Mouse (Mus musculus): ENCODE data around the gene 4930507D05Rik. TPM values are rescaled to one million over a fixed set of nuclear protein-coding genes. Genes with fewer than 3 reads are reported as not detected.

The 4930507D05Rik gene
- total and polyA plus RNA-seq, 2 experiments: 0.09 TPM; not detected in 1

- H3K27ac ChIP-seq (replicated peaks; ENCODE audit: insufficient read depth, low read depth, low read length): no peak overlapping the region
- 17% methylated on average over 8 of the region's 8 CpGs for WGBS
- DNase-seq (ENCODE audit: extremely low read depth, low read depth, low spot score): peak; percentile 13
- H3K4me1 ChIP-seq (ENCODE audit: control insufficient read depth, insufficient read depth, low read length): no peaks in the 10 kb centered on the region
- TF ChIP-seq POLR2A (IDR thresholded peaks at IDR 0.05; ENCODE audit: extremely low read depth, insufficient read depth, low read length): no peak
- no peak for TF ChIP-seq CTCF (IDR thresholded peaks at IDR 0.05; ENCODE audit: low read depth, low read length)
- no peaks in the 10 kb centered on the region for H3K36me3 ChIP-seq (ENCODE audit: control insufficient read depth, insufficient read depth, low read length)
- no peak overlapping the region for H3K4me3 ChIP-seq (ENCODE audit: insufficient read depth, low read depth, low read length)
- H3K9ac ChIP-seq (ENCODE audit: low read depth, low read length): no peak overlapping the region
- H3K27me3 ChIP-seq (ENCODE audit: control insufficient read depth, insufficient read depth, low read length): no peaks in the 10 kb centered on the region
- no peaks in the 10 kb centered on the region for H3K79me2 ChIP-seq (ENCODE audit: control insufficient read depth, insufficient read depth, low read length)
Observed at GRCm38 (mm10) chr10:62412906-62413605, 36.2 kb upstream of the 4930507D05Rik start.

- Histone ChIP-seq H3K9ac (ENCODE audit: low read depth, low read length) (no peak overlapping the region), H3K79me2 (ENCODE audit: control insufficient read depth, insufficient read depth, low read length) (no peaks in the 10 kb centered on the region), H3K27me3 (ENCODE audit: control insufficient read depth, insufficient read depth, low read length) (no peaks in the 10 kb centered on the region), H3K4me1 (ENCODE audit: control insufficient read depth, insufficient read depth, low read length) (no peaks in the 10 kb centered on the region), H3K27ac (replicated peaks; ENCODE audit: insufficient read depth, low read depth, low read length) (no peak overlapping the region), H3K4me3 (ENCODE audit: insufficient read depth, low read depth, low read length) (no peak overlapping the region), H3K36me3 (ENCODE audit: control insufficient read depth, insufficient read depth, low read length) (no peaks in the 10 kb centered on the region)
- no peak for DNase-seq (ENCODE audit: extremely low read depth, low read depth, low spot score)
- TF ChIP-seq POLR2A (IDR thresholded peaks at IDR 0.05; ENCODE audit: extremely low read depth, insufficient read depth, low read length) (no peak), CTCF (IDR thresholded peaks at IDR 0.05; ENCODE audit: low read depth, low read length) (no peak)
- 23% methylated on average over 4 of the region's 4 CpGs for whole genome bisulfite sequencing
Observed at GRCm38 (mm10) chr10:62413606-62413982, 35.7 kb upstream of the 4930507D05Rik start.

GRCm38 (mm10) chr10:62418831-62419356, 30.4 kb upstream of the 4930507D05Rik start:
- WGBS: 95% methylated on average over 7 of the region's 7 CpGs

GRCm38 (mm10) chr10:62419422-62419821, 29.9 kb upstream of the 4930507D05Rik start:
- WGBS: 85% methylated on average over 5 of the region's 5 CpGs
- Histone ChIP-seq H3K4me3 (ENCODE audit: insufficient read depth, low read depth, low read length) (no peak overlapping the region), H3K27me3 (ENCODE audit: control insufficient read depth, insufficient read depth, low read length) (no peaks in the 10 kb centered on the region), H3K79me2 (ENCODE audit: control insufficient read depth, insufficient read depth, low read length) (no peaks in the 10 kb centered on the region), H3K9ac (ENCODE audit: low read depth, low read length) (no peak overlapping the region), H3K27ac (replicated peaks; ENCODE audit: insufficient read depth, low read depth, low read length) (no peak overlapping the region), H3K36me3 (ENCODE audit: control insufficient read depth, insufficient read depth, low read length) (no peaks in the 10 kb centered on the region), H3K4me1 (ENCODE audit: control insufficient read depth, insufficient read depth, low read length) (no peaks in the 10 kb centered on the region)
- TF ChIP-seq POLR2A (IDR thresholded peaks at IDR 0.05; ENCODE audit: extremely low read depth, insufficient read depth, low read length) (no peak), CTCF (IDR thresholded peaks at IDR 0.05; ENCODE audit: low read depth, low read length) (no peak)
- no peak for DNase-seq (ENCODE audit: extremely low read depth, low read depth, low spot score)

More at GRCm38 (mm10) chr10:62418831-62419356, 30.4 kb upstream of the 4930507D05Rik start:
- H3K27ac ChIP-seq (replicated peaks; ENCODE audit: insufficient read depth, low read depth, low read length): no peak overlapping the region
- no peak overlapping the region for H3K4me3 ChIP-seq (ENCODE audit: insufficient read depth, low read depth, low read length)
- no peak for TF ChIP-seq CTCF (IDR thresholded peaks at IDR 0.05; ENCODE audit: low read depth, low read length)
- TF ChIP-seq POLR2A (IDR thresholded peaks at IDR 0.05; ENCODE audit: extremely low read depth, insufficient read depth, low read length): no peak
- DNase-seq (ENCODE audit: extremely low read depth, low read depth, low spot score): no peak
- no peaks in the 10 kb centered on the region for H3K79me2 ChIP-seq (ENCODE audit: control insufficient read depth, insufficient read depth, low read length)
- no peaks in the 10 kb centered on the region for H3K4me1 ChIP-seq (ENCODE audit: control insufficient read depth, insufficient read depth, low read length)
- no peaks in the 10 kb centered on the region for H3K36me3 ChIP-seq (ENCODE audit: control insufficient read depth, insufficient read depth, low read length)
- no peak overlapping the region for H3K9ac ChIP-seq (ENCODE audit: low read depth, low read length)
- H3K27me3 ChIP-seq (ENCODE audit: control insufficient read depth, insufficient read depth, low read length): no peaks in the 10 kb centered on the region

- no peak for DNase-seq (ENCODE audit: extremely low read depth, low read depth, low spot score)
- Histone ChIP-seq H3K27ac (replicated peaks; ENCODE audit: insufficient read depth, low read depth, low read length) (no peak overlapping the region), H3K36me3 (ENCODE audit: control insufficient read depth, insufficient read depth, low read length) (no peaks in the 10 kb centered on the region), H3K9ac (ENCODE audit: low read depth, low read length) (no peak overlapping the region), H3K79me2 (ENCODE audit: control insufficient read depth, insufficient read depth, low read length) (no peaks in the 10 kb centered on the region), H3K4me1 (ENCODE audit: control insufficient read depth, insufficient read depth, low read length) (no peaks in the 10 kb centered on the region), H3K4me3 (ENCODE audit: insufficient read depth, low read depth, low read length) (no peak overlapping the region), H3K27me3 (ENCODE audit: control insufficient read depth, insufficient read depth, low read length) (no peaks in the 10 kb centered on the region)
- WGBS: 41% methylated on average over 6 of the region's 6 CpGs
- TF ChIP-seq POLR2A (IDR thresholded peaks at IDR 0.05; ENCODE audit: extremely low read depth, insufficient read depth, low read length) (no peak), CTCF (IDR thresholded peaks at IDR 0.05; ENCODE audit: low read depth, low read length) (no peak)
Observed at GRCm38 (mm10) chr10:62420399-62420798, 28.9 kb upstream of the 4930507D05Rik start.

GRCm38 (mm10) chr10:62421127-62421526, 28.2 kb upstream of the 4930507D05Rik start:
- H3K27ac ChIP-seq (replicated peaks; ENCODE audit: insufficient read depth, low read depth, low read length): no peak overlapping the region
- no peaks in the 10 kb centered on the region for H3K36me3 ChIP-seq (ENCODE audit: control insufficient read depth, insufficient read depth, low read length)
- no peak for DNase-seq (ENCODE audit: extremely low read depth, low read depth, low spot score)
- 73% methylated on average over 3 of the region's 3 CpGs for WGBS
- TF ChIP-seq CTCF (IDR thresholded peaks at IDR 0.05; ENCODE audit: low read depth, low read length): no peak
- no peak for TF ChIP-seq POLR2A (IDR thresholded peaks at IDR 0.05; ENCODE audit: extremely low read depth, insufficient read depth, low read length)
- H3K27me3 ChIP-seq (ENCODE audit: control insufficient read depth, insufficient read depth, low read length): no peaks in the 10 kb centered on the region
- H3K4me1 ChIP-seq (ENCODE audit: control insufficient read depth, insufficient read depth, low read length): no peaks in the 10 kb centered on the region
- no peak overlapping the region for H3K9ac ChIP-seq (ENCODE audit: low read depth, low read length)
- H3K79me2 ChIP-seq (ENCODE audit: control insufficient read depth, insufficient read depth, low read length): no peaks in the 10 kb centered on the region
- no peak overlapping the region for H3K4me3 ChIP-seq (ENCODE audit: insufficient read depth, low read depth, low read length)

Data from liver, adult 2 months (tissue).